Mouse (Mus musculus) thymus, postnatal 36 days (tissue): Measurements from ENCODE around the gene Maml2.

Source experiments
- DNase-seq, 2 experiments: peaks; one replicate each; pipeline ENCODE4 v3.0.0; 2022; ENCODE audit warnings: mixed read lengths in 2 of 2

The Maml2 gene

DNA sequence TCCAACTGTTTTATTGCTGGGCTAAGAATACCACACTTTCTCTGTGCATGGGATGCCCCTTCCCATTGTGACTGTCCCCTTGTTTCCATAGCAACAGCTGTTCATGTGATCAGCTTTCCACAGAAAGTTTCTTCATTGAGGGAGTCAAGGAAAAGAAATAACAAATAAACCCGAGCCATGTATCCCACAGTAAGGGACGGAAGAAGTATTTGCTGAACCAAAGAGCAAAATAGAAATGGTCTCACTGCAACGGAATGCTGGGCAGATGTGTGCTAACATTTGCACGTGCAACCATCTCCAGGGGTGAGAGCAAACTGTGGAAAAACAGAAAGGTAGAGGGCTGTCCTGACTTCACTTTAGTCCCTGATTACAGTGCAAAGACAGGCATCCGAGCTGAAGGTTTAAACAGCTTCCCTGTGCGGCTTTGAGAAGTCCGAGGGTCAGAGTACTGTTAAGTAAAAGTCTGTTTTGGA, 156.9 kb downstream of the Maml2 start:
- DNase-seq = no peak

DNA sequence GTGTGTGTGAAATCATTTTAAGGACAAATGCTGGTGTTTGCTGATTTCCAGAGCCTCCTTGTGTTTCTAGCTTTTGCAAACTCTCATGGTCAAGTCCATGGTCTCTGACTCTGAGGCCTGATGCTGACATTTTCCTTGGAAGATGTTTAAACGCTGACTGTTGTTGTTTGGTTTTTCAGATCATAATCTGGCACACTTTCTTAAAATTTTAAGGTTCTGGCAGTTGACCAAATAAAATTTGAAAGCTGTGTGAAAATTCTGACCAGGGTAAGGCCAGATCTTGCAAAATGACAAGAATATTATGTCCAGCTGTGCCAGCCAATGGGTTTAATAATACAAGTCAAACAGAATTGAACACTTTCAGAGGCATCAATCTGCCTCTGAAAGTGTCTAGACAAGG, 157.5 kb downstream of the Maml2 start:
- no peak for DNase-seq

DNA sequence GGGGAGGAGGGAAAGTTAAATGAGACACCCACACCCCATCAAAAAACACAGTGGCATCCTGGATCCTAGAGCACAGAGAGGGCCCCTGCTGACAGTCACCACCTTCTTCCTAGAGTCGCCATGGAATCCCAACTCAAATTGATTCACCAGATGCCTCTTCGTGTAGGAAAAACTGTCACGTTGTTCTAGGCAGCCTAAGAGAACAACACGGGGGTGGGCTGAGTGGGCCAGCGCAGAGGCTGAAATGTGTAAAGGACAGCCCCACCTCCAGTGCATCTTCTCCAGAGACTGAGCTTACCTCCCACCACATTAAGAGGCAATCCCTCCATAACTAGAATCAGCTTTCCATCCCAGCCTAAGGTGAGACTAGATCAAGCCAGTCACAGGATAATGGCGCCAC, 160.0 kb downstream of the Maml2 start:
- no peak for DNase-seq

DNA sequence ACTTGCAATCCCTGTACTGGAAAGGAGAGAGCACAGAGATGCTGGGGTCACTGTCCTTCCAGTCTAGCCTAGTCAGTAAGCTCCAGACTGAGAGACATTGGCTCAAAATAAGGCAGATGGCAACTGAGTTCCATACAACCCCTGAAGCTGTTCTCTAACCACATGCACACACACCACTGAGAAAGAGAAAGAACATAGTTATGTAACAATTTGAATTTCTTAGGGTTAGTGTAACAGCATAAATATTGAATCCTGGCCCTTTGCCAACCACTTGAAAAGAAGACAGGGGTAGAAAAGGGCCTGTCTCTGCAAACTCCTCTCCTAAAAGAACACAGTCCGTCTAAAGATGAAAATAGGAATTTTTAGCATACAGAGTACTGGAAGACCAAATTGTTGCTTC, 161.6 kb downstream of the Maml2 start:
- no peak for DNase-seq

DNA sequence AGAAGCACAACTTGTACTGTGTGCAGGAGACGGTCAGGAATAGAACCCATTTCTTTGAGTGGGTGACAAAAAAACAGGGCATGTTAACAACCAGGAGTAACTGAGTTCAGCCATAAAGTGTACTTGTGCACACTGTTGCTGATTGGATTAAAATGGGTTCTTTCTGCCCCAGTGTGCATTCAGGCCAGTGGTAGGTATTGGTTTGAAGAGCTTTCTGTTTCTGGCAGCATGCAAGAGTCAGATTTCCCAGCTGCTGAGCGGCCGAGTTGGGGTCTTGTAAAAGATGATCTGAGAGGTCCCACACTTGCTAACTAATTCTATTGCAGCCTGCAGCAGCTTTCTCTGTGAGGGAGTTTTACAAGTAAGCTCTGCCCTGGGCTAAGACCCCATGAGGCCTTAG, 162.3 kb downstream of the Maml2 start:
- no peak for DNase-seq

DNA sequence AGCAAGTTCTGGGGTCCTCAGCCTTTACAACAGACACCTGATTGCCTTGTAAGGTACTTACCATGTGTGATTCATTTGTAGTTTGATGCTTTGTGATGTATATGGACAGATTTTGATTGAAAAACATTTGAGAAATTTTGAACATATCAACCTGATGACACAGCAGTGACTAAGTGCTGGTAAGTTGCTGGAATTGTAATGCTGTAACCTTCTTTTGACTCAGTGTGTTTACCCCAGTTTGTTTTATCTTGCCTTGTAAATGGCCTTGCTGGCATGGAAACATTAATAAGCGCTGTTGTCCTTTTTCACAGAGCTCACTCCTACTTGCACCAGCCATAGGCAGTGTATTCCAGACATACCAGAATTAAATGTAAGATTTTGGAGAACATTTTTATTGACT, 163.2 kb downstream of the Maml2 start:
- no peak for DNase-seq

DNA sequence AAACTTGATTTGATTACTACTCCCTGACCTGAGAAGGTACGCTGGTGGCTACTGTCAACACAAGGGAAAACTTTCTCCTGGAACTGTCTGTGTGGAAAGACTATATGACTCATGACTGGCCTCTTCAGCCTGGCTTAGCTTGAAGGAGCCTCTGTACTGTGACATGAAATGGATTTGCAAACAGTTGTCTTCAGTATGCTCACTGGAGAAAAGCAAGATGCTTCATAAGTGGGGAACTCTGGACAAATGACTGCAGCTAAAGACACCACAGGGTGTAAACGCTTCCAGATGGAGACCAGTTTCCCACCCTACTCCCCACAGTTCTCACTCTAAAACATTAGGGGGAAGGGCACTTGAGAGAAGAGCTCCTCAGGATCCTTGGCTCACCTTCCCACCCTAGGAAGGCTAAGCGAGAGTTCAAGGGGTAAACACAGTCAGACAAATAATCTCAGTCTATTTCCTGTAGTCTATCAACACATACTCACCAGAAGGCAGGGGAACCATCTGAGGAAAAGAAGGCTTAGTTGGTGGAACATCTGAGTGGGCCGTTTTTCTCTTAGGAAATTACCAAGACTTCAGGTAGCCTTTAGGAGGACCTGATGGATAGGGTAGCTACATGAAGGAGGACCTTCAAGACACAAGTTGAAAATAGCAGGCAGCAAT, 167.7 kb downstream of the Maml2 start:
- no peak for DNase-seq

DNA sequence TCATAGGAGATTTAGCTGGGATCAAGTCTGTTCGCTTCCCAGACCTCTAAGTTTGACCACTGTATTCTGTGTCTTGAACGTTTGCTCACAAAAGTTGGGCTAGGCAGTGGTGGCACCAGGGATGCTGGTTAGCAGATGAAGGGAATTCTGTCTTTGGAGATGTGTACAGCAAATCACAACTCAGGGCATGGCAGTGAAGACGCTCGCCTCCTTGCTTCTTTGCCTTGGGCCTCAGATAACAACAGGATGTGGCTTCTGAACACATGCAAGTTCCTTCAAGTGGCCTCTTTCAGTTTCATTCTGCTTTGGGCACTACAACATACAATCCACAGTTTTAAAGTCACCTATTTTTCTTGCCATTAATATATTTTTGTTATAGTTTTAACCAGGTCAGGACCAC, 168.6 kb downstream of the Maml2 start:
- DNase-seq = peak; percentile 43 to 62

DNA sequence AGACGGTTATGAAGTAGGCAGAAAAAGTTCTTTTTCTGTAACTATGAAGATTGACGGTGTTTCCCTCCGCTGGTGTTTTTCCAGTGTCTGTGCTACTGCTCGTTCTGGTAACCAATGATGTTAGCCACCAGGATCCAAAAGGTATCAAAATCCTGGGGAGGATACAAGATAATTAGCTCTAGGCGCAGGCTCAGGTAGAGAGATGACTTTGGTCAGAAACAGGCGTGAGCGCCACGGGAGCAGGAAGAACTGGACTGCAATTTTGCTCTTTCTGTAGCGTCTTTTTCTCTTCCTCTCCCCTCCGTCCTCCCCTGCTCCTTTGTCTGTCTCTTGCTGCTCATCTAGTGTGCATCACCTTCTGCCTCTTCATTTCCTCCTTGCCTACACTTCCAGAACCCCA, 169.1 kb downstream of the Maml2 start:
- peak; percentile 22 to 35 for DNase-seq

DNA sequence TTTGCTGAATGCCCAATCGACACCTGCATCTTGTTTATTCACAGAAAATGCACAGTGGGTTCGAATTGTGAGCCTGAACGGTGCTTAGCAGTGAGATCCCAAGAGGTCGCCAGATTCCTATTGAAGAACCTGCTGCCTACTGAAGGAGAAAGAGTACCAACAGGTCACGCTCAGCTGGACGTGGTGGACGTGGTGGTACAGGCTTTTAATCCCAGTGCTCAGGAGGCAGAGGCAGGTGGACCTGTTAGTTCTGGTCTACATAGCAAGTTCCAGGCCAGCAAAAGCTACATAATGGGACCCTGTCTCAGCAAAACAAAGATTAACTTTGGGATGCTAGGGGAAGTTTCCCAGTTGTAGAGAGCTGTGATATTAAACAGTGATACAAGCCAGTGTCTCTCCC, 170.0 kb downstream of the Maml2 start:
- peak in 1 of 2 experiments; percentile 5 for DNase-seq

DNA sequence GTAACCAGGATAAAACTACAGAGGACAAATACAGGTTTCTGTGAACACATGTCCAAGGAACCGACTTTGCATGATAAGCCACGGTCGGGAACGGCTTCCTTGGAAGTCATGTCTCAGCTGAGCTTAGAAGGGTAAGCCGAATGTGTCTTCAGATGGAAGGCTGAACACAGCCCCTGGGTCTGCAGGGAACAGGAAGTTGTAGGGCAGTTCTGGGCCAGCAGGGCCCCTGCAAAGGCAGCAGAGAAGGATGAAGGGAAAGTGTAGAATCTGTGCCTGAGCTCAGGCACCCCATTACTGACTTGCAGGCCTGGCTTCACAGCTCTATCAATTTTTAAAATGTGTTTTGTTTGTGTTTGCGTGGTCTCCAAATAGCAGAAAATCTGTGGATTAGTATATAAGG, 171.0 kb downstream of the Maml2 start:
- peak; percentile 44 to 59 for DNase-seq

DNA sequence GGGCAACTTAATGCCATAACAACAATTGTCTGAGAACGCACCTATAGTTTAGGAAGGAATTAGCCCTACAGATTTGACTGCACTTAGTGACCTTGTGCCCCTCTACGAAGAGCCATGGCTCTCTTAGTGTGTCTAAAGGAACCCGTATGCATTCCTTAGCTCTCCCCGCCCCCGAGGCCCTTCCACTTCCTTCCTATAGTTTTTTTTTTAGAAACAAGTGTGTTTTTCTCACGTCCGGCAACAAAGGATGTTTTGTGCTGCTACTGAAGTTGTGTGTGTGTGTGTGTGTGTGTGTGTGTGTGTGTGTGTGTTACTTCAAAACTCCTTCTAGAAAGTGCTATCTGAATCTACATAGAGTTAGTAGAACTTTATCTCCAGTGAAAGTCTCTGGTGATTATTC, 172.3 kb downstream of the Maml2 start:
- peak; percentile 65 to 72 for DNase-seq

DNA sequence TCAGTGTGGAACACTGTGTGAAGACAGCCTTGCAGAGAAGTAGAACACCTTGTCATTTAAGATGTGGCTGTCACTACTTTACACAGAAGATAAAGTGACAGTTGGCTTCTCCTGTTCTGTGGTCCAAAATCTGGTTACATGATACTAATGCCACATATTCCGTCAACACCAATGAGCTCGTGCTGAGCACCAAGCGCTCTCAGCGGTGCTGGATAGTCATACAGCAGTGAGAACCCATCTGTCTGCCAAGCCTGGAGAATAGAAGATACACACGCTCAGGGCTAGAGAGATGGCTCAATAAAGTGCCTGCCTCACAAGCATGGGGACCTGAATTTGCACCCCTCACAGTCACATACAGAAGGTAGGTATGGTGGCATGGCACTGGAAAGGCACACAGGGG, 177.2 kb downstream of the Maml2 start:
- DNase-seq = no peak

DNA sequence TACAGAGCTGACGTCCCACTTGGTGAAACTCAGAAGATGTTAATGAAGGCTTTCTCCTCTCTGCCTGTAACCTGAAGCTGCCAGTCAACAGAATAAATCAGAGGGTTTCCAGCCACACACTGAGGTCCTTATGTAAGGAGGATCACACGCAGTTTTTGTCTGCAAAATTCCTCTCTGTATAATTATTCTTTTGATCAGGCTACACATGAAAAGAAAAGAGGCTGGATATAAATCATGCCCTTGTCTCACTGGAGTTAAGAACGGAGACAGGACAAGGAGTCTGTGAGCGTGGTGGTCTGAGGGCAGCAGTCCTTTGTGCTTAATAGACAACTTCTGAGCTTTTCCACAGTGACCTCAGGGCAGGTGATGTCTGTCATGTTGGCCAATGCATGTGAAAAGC, 181.5 kb downstream of the Maml2 start:
- no peak for DNase-seq

DNA sequence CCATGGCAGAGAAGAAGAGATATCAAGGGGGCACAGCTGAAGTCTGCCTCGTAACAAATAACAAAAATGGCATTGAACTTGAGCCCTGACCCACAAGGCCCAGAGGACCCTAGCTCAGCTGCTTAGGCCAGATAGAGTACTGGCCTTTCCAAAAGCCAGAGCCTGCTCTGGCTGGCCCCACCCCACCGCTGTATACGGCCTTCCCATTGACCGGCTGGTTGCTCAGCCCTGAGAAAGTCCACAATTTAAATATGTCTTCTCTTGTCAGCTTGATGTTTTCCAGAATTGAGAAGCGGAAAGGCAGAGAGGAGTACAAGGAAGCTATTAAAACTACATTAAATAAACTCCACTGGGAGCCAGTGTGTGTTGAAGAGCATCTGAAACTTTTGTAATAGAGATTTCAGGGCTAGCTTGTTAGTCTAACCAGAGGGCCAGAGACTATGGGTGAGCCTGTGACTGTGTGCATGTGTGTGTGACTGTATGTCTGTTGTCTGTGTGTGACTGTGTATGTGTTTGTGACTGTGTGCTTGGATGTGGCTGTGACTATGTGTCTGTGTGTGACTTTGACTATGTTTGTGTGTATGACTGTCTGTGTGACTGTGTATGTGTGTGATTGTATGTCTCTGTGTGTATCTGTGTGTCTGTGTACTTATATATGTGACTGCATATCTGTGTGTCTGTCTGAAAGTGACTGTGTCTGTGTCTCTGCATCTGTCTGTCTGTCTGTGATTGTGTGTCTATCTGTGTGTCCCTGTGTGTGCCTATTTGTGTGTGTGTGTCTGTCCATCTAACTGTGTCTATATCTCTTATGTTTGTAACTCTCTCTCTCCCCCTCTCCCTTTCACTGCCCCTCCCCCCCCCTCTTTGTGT, 185.7 kb downstream of the Maml2 start:
- DNase-seq = no peak

DNA sequence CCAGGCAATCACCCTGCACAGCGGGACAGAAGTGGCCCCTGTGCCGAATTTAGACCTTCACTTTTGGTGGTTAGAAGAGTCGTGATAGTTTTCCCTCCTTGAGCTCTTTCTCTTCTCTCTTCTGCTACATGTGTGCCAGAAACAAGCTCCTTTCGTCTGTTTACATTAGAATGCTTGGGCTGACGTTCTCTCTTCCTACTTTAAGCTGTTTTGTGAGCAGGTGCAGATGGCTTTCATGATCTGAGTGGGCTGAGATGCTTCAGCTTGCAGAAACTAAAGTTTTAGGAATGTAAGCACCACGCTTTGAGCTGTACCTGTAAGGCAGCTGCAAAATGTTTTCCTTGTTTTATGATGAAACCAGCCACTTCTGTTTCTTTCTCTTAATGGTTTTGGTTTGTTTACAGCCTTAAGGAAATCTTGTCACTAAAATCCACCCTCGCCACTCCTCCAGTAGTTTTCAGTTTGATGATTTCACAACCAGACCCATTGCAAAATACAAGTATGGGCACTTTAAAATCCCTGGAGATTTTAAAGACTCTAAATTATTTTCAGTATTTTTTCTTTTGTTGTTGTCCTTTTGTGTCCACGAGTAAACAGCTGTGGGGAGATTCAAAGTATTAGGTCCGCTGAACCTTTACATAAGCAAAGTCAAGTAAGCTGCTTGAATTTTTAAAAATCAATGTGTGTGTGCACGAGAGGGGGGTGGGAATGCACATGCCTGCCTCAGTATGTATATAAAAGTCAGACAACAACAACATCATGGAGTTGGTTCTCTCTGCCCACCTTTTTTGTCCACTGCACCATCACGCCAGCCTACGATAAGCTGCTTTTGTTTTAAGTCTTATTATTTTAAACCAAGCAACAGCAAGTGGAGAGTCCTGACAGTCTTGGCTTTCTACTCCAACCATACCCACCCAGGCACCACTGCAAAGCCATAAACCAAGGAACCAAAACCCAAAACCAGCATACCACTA, 186.8 kb downstream of the Maml2 start:
- DNase-seq = peak in 1 of 2 experiments; percentile 9

DNA sequence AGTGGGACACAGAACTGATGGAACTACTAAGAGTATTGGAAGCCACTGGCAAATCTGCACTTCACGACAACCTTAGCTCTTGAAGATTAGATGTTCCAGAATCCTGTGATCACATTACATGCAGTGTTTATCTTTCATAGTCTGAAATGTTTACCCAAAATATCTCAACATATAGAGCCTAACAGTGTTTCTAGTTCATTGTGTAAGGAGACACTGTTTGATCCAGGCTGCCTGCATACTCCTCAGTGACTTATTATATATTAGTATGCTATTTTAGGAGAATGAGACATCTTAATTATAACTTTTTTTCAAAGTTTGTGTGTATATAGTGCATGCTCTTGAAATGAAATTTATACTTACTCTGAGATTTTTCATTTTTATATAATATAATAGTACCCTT, 188.2 kb downstream of the Maml2 start:
- no peak for DNase-seq

DNA sequence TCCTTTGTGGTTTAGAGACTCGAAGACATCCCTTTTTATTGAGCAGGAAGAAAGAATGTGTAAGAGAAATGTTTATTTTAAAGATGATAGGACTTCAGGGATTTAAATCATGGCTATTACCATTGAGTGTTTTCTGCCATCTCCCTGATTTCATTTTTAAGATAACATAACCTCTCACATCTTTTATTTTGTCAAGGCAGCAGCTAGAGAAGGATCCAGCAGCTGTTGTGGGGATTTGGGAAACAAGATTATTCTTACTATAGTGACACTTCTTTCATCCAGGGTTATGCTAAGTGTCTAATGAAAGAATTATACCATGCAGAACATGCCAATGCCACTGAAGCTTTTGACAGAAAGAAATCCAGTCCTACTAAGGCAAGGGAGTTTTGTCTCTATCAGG, 193.3 kb downstream of the Maml2 start:
- no peak for DNase-seq

DNA sequence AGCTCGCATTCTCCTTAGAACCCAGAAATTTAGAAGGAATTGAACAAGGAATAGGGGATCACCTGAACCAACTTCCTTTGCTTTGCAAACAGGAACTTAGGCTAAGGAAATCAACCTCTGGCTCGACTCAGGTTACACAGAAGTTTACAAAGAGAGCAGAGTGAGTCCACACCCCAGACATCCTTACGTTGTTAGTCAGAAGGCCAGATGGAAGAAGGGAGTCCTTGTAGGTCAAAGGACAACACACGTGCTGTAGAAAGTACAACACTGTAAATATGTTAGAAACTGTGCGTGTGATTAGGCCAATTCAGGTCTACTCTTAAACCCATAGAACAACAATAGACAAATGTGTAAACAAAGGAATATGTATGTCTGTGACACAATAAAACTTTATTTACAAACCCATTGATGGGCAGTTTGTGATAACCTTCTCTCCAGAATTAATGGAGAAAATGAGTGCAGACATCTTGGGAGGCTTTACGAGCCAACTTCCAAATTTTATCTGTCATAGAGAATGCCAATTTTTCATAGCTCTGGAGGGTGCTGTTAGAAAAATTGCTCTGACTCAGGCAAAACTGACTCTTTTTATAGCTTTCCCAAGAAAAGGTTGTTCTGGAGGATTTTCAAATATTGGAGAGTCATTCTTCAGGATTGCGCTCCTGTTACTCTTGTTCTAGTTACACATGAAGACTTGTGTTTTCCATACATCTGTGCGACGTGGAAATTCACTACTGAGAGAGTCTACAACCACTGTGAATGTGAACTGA, 194.3 kb downstream of the Maml2 start:
- DNase-seq = no peak

DNA sequence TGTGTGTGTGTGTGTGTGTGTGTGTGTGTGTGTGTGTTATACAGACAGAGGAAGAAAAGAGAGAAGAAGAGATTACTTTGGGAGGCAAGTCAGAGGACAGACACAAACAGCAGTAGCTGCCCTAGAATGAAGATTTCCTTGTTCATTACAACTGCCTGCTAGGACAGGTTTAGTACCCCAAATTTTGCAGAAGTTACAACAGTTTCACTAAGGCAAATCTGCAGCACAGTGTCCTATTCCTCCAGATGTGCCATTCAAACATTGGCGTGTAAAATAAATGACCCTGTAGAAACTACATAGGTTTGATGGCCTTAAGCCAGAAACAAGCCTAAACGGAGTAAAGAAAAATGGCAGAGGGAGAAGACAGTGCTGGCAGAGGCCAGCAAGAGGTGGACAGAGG, 195.1 kb downstream of the Maml2 start:
- no peak for DNase-seq

DNA sequence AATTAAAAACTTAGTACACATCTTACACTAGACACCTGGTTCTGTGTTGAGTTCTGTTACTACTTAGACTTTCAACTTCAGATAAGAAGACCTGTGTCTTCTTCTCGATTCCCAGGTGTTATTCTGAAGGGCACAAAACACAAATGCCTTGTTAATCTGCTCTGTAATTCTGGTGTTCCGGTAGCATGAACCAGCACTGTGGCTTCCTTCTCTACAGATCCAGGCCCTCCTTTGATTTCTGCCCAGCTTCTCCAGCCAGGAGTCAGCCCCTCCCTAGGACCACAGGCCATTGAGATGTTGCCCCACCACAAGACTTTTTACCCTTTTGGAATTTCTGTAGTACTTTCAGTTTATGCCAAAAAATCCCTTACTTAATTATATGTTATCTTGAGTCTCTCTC, 196.0 kb downstream of the Maml2 start:
- no peak for DNase-seq

DNA sequence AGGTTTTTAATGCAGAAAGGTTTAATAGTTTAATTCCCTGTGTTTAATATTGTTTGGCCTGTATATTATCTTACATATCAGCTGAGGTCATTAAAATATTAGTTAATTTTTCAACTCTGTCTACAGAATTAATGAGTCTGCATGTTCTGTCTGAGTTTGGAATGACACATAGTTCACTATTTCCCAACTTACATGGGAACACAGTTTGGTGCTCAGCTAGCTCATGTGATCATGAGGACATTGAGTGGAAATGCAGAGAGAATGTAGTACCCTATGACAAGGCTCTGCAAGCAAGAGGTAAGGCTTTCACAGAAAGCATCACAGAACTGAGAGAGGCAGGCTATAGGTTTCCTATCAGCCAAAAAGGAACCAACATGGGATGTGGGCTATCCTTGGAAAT, 197.8 kb downstream of the Maml2 start:
- DNase-seq = no peak
